Mouse (Mus musculus): ENCODE data around the gene Bola1. TPM values are rescaled to one million over a fixed set of nuclear protein-coding genes. Genes with fewer than 3 reads are reported as not detected.
"Not testable (repeated sequence)": the region's sequence is repeated elsewhere in the genome, so short reads cannot be mapped to it uniquely, and the experiment has no call there.

The Bola1 gene
- total RNA-seq (2021), result 10 to 100 TPM; 17.5 to 18.2 TPM
- long read RNA-seq, experiment 1, transcript Bola1-201 (2 exons, 729 nt), result major isoform, 5 of 6 reads
- long read RNA-seq, experiment 1, partial matches to known transcripts, result 0 of 6 reads
- long read RNA-seq, experiment 1, other reads (novel, unspliced or antisense), result 1 of 6 reads
- long read RNA-seq, experiment 2, transcript Bola1-201 (2 exons, 729 nt), result major isoform, 17 of 17 reads
- long read RNA-seq, experiment 2, partial matches to known transcripts, result 0 of 17 reads
- long read RNA-seq, experiment 2, other reads (novel, unspliced or antisense), result 0 of 17 reads

DNA sequence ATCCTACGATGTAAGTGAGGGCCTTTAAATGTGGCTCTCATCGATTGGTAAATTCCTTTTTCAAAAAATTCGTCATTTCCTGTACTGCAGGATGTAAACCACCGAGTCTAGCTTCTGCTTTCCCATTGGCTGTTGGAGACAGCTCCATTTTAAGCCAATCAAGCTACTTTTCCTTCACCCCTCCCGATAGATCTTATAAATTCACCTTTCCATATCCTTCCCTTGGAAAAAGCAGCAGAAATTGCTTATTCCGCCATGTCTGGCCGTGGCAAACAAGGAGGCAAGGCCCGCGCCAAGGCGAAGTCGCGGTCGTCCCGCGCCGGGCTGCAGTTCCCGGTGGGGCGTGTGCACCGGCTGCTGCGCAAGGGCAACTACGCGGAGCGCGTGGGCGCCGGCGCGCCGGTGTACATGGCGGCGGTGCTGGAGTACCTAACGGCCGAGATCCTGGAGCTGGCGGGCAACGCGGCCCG is at the start of gene Bola1, which contains the start of gene Hist2h2ab:
Bola1 (minus strand) TSS at position 49 of the 470 bp plus-strand sequence.
Hist2h2ab (plus strand) TSS at position 205 of the 470 bp plus-strand sequence.
- intact Hi-C loops (cut with DNase I), result loop anchor here (1.0 to 2.0 kb wide), 2 partner anchors 44 to 47 kb away; partner anchors contain the start of genes Hist2h4 and Sf3b4
- DNase-seq, result peak; percentile 73 to 76

DNA sequence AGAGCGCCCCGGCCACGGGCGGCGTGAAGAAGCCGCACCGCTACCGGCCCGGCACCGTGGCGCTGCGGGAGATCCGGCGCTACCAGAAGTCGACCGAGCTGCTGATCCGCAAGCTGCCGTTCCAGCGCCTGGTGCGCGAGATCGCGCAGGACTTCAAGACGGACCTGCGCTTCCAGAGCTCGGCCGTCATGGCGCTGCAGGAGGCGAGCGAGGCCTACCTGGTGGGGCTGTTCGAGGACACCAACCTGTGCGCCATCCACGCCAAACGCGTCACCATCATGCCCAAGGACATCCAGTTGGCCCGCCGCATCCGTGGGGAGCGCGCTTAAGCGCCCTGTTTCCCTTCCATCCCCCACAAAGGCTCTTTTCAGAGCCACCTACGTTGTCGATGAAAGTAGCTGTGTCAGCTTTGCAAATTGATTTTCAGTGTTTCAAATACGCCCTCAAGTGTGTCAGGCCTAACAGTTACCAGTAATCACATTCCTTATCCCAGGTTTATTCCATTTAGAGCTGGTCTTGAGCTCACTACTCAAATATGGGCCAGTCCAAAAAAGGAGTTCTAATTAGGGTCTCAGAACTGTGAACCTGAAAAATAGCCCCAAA is 49.4 kb upstream of the Bola1 start:
- peak in 1 of 2 experiments; percentile 33 for DNase-seq
- intact Hi-C loops (cut with DNase I), result not testable (repeated sequence)

DNA sequence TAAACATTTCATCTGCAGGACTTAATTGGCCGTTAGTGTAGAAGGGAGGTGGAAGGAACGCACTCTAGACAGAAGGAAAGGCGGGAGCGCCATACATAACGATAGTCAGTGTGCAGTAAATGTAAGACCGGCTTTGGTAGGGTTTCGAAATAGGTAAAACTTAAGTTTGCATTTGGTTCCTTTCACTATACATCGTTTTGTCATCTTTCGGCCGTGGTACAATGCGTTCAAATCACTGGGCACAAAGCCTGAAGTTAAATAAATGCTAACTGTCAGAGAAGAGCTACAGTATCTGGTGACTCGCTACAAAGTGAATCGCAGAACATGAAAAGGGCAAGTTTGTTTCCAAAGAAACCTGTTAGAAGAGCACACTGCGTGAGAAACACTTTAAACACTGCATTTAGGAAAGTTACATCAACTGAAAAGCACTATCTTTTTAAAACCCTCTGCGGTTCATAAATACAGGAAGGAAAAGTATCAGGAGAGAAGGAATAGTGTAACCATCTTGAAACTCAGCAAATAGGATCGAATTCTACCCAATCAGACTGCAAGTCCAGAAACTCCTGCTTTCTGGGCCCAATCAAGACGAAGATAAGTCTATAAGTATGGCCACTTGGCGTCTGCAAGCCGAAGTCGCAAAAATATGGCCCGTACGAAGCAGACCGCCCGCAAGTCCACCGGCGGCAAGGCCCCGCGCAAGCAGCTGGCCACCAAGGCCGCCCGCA is 48.7 kb upstream of the Bola1 start, which contains the start of gene Hist2h3b:
Hist2h3b (plus strand) TSS at position 604 of the 725 bp plus-strand sequence.
- DNase-seq, result peak; percentile 74 to 83
- intact Hi-C loops (cut with DNase I), result no loop called here

DNA sequence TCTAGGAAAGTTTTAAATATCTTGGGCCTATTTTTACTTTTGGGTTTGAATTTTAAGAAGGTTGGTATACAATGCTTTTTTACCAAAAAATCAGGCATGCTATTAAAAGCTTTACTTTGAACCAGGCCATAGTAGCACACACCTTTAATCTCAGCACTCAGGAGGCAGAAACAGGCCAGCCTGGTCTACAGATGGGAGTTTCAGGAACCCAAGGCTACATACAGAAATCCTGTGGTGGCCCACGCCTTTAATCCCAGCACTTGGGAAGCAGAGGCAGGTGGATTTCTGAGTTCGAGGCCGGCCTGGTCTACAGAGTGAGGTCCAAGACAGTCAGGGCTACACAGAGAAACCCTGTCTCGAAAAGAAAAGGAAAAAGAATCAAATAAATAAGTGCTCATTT is 48.0 kb upstream of the Bola1 start:
- no peak for DNase-seq
- intact Hi-C loops (cut with DNase I), result no loop called here

DNA sequence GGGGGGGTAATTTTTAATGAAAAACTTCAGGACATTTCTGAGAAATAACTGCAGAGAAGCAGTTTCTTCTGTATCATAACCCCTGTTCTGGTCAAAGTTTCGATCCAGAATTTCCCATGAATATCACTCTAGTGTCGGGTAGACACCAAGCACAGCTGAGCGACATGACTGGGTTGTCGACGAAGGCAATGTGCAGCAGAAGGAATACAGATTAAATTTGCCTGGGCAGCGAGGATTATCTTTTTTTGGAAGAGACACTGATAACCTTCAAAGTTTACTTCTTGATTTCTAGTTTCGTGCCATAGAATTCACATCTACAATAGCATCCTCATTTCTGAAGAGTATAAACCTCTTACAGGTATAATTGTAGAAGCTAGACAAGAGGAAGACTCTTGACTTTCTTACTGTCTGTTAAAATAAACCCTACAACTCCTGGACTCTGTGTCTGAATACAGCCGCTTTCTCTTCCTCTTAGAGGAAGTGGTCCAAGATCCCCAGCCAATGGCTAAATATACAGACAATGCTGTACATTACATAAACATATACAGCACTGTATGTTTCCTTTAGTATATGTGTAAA is 46.7 kb upstream of the Bola1 start:
- intact Hi-C loops (cut with DNase I), result no loop called here

DNA sequence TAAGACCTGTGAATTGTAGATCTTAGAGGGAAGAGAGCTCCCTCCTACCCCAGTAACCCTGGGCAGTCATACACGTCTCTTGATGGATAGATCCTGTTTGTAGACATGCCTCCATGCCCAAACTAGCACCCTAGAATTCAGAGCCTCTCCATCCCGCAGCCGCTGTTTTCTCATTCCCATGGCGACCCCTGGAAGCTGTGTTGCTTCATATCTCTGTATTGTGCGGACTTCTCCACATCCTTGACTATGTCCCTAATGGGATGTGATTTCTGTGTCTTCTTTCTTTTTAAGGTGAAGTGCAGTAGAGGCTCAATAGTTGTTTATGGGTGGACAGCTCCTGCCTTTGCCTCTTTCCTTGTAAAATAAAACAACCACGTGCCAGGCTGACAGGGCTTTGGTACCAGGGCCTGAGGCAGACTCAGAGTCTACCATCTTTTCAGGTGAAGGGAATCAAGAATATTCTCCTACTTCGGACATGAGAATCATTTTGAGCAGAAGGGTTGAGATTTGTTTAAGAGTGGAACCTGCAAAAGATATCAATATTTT is 45.0 kb upstream of the Bola1 start:
- DNase-seq, result no peak
- intact Hi-C loops (cut with DNase I), result no loop called here

More for the DNA sequence above, 46.7 kb upstream of the Bola1 start:
- DNase-seq, result no peak

DNA sequence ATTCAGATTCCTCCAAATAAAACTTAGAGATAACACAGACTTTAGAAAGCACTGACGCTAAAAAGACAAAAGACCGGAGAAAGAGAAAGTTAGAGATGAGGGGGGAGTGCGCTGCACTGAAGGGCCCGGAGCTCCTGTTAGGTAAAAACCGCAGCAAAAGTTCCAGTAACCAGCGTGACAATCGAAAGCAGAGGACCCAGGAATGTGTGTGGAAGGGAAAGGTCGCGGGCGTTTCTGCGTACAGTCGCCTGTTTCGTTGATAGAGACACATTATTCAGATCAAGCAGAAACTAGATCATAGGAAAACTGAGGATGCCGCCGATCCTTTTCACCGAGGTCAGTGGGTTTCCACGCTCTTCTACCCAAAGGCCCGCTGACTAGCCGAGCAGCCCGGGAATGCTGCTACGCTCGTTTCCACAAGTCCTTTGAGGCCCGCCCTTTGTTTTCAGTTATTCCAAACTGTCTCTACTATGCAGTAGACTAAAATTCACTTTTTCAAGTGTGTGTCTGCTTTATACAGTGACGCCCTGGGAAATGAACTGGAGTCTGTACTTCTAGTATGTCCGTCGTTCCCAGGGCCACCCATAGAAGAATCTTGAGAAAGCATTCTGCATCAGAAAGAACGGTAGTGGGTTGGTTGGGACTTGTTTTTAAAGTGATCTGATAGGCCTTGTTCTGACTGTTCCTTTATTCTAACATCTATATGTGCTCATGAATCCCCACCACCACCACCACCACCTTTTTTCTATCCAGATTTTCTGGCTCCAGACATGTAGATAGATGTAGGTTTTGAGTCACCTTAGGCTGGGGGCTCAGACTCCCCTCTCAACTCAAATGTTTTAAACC is 44.3 kb upstream of the Bola1 start:
- DNase-seq, result peak; percentile 53
- intact Hi-C loops (cut with DNase I), result loop anchor here (1.0 to 2.0 kb wide), 2 partner anchors 17 to 43 kb away; partner anchors contain the start of genes Hist2h2ac and Hist2h3c1

DNA sequence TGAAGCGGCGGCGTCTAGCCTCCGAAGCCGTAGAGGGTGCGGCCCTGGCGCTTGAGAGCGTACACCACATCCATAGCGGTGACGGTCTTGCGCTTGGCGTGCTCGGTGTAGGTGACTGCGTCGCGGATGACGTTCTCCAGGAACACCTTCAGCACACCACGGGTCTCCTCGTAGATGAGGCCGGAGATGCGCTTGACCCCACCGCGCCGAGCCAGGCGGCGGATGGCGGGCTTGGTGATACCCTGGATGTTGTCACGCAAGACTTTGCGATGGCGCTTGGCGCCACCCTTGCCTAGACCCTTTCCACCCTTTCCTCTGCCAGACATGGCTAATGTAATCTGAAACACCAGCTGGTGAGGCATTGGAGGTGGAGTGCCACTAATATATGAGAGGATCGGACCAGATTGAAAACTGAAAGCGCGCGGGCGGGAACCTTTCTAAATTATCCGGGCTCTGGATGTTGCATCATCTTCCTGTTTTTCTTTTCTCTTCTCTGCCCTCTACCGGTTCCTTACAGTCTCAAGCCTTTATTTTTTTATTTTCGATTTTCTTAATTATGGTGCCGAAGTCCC is 43.6 kb upstream of the Bola1 start, which contains the start of gene Hist2h4:
Hist2h4 (minus strand) TSS at position 333 of the 572 bp plus-strand sequence.
- intact Hi-C loops (cut with DNase I), result loop anchor here (1.0 to 2.0 kb wide), 2 partner anchors 16 to 43 kb away; partner anchors contain the start of genes Hist2h2ac and Hist2h3c1

DNA sequence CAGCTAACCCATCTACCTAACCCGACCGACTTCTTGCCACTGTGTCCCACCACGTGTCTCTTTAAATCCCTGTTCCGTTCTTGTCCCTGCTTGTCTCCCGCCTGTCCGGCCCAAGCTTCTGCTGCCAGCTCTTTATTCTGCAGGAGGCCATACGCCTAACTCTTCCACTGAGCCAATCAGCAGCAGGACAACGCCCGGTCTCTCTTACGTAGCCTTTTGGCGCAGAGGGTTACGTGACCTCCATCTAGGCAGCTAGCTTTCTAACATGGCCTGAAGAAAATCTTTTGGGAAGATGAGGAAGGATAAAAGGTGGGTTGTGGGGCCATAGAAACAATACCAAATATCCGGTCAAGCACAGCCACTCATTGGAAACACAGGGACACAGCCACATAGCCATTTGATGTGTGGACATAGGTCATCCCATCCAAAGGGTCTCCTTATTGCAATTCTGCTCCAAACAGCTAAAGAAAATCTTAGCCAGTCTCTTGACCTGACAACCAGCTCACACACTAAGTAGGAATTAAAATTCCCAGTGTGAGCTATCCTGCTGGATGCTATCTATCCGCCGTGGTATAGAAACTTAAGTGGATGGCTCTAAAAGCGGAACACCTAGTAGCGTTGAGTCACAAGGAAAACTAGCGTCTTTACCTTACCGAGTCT is 42.8 kb upstream of the Bola1 start:
- intact Hi-C loops (cut with DNase I), result loop anchor here (2.0 kb wide), 1 partner anchor 16 kb away; the partner anchor contains the start of gene Hist2h3c1
- DNase-seq, result peak; percentile 84 to 88

More for the DNA sequence above, 43.6 kb upstream of the Bola1 start, which contains the start of gene Hist2h4:
- peak; percentile 92 to 96 for DNase-seq

DNA sequence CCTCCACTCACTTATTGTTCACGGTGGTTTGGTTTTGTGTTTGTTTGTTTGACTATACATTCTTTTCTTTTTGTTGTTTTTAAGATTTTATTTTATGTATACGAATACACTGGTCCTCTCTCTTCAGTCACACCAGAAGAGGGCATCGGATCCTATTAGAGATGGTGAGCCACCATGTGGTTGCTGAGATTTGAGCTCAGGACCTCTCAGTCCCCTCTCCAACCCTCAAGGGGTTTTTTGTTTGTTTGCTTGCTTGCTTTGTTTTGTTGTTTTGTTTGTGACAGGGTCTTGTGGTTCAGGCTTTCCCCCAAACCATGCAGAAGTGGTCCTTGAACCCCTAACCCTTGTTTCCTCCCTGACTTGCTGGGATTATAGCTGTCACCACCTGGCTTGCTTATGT is 42.1 kb upstream of the Bola1 start:
- intact Hi-C loops (cut with DNase I), result loop anchor here (2.0 kb wide), 1 partner anchor 15 kb away; the partner anchor contains the start of gene Hist2h3c1
- no peak for DNase-seq

DNA sequence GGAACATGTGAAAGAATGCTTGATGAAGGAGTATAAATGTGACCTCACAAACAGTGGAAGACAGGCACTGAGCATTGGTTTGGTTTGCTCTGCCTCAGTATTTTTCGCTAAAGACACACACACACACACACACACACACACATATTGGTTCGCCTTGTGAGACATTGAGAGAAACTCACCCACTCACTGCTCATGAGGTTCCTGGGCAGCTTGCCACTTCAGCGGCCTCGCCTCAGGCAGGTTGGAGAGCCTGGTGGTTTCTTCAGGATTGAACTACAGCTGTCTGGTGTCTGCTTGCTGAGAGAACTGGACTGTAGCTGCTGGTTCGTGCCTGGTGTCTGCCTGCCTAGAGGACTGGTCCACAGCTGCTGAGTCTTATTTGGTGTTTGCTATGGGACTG is 40.7 kb upstream of the Bola1 start:
- no peak for DNase-seq
- intact Hi-C loops (cut with DNase I), result no loop called here

DNA sequence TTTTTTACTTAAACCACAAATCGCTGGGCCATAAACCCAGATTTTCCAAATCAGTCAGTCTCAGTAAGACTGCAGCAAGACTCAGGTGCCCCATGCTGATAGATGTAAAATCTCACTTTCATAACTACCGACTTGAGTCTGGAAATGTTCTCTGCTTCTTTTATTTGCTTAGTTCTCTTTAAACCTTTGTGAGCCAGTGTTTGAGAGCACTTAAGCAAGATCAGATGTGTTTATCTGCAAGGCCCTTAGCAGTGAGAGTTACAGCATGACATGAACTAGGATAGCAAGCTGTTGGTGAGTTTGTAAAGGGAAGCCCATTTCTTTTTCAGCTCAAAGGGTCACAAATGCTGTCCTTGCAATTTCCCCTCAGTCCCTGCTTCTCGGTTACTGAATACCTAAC is 37.7 kb upstream of the Bola1 start:
- DNase-seq, result no peak
- intact Hi-C loops (cut with DNase I), result loop anchor here (10.0 kb wide), 1 partner anchor 52 kb away; no protein-coding TSS in a partner anchor

DNA sequence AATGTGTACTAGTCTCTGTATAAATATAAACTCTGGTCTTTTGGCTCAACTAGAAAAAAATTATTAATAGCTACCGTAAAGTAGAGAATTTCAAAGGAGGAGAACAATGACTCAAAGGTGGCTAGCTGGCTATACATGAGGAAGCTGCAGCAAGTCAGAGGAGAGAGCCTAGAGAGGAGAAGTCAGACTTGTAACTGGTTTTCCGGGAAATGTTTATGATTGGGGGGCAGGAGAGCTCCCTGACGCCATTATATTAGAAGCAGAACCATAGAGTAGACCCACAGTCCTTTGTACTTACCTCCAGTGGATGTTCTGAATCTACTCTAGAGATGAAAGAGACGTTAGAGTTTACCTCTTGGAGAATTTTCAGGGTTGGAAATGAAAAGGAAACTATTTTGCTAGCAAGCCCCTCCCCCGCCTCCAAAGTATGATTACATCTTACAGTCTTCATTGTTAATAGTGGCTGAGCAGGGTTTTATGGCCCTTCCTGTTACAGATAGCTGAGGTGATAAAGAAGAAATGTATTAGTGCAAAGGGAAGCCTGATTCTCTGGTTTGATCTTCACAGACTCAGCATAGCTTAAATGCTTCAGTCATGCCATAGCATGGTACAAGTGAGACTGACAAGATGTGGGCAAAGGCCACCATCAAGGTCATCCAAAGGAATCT is 36.6 kb upstream of the Bola1 start:
- intact Hi-C loops (cut with DNase I), result loop anchor here (10.0 kb wide), 1 partner anchor 51 kb away; no protein-coding TSS in a partner anchor
- DNase-seq, result no peak

DNA sequence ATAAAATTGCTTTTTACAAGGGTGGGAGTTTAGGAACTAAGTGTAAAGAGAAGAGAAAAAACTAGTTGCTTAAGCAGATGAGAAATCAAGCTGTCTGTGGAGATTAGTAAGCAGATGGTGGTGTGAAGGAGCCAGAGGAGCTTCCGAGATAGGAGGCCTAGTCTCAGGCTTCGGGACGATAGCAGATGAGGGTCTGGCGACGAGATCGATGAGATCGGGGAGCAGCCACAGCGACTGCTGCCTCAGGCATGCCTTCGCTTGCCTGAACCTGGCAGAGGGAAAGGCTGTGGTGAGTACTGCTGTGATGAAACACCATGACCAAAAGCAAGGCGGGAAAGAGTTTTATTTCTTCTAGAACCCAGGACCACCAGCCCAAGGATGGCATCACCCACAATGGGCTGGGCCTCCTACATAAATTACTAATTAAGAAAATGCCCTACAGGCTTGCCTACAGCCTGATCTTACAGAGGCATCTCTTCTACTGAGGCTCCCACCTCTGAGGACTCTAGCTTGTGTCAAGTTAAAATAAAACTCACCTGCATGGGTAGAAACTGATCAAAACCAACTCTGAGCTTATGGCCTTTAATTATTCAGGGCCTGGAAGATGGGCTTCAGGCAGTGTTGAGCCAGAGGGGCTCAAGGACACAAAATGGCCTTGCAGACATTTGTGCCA is 35.3 kb upstream of the Bola1 start:
- intact Hi-C loops (cut with DNase I), result loop anchor here (10.0 kb wide), 1 partner anchor 50 kb away; no protein-coding TSS in a partner anchor
- no peak for DNase-seq

DNA sequence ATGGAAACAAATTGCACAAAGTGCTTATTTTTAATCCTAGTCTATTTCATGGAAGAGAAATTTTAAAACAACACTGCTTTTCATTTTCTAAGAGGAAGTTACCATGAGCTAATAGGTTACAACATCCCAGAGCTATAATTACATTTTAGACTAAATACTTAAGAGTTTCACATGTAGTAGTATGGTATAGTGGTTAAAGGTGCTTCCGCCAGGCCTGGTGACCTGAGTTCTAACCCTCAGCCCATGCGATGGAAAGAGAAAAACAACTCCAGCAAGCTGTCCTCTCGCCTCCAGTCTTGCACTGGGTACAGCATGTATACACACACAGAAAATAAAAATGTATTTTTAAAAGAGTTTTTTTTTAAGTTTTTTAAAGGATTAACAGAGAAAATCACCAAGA is 32.3 kb upstream of the Bola1 start:
- DNase-seq, result no peak
- intact Hi-C loops (cut with DNase I), result loop anchor here (10.0 kb wide), 1 partner anchor 47 kb away; no protein-coding TSS in a partner anchor

DNA sequence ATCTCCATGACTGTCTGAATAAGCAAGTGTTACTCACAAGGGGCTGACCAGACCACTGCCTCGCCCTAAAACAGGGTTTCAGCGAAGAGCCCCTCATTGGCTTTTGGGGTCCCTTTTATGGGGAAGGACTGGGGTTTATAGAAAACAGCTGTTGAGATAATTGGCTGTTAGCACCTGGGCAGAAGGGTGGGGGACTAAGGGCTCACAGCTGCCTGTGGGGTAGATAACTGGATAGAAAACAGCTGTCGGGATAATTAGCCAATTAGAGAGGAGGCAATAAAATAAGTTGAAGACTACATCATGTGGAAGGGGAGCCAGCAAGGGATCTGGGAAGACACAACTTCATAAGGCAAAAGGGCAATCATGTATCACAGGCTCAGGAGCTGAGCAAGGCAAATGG is 31.4 kb upstream of the Bola1 start:
- intact Hi-C loops (cut with DNase I), result loop anchor here (10.0 kb wide), 1 partner anchor 46 kb away; no protein-coding TSS in a partner anchor
- no peak for DNase-seq

DNA sequence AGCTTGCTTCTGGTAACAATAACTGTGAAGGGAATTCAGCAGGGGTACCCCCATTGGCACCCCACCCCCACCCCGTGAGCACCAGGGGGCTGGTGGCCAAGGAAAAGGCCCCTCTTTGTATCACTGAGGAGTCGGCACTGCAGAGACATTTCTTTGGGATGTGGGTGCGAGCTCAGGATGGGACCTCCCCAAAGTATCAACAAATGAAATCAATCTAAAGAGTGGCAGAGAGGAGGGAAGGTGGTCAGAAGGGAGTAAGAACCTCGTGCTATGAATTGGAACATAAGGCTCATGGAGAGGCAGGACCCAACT is 29.5 kb upstream of the Bola1 start:
- intact Hi-C loops (cut with DNase I), result no loop called here
- DNase-seq, result no peak

Data from heart, postnatal 14 days (tissue).